Mouse (Mus musculus) heart, embryonic 12.5 days (tissue): Measurements from ENCODE around the gene Gipc2. TPM values are rescaled to one million over a fixed set of nuclear protein-coding genes. Genes with fewer than 3 reads are reported as not detected.

ENCODE experiments used
- ATAC-seq: fragments of 200-750 bp; cut with Nextera tagmentation; 2 replicates; pipeline ENCODE4 v1.8.0; 2017; ENCODE audit warnings: moderate TSS enrichment, moderate library complexity; ENCODE audit not compliant: insufficient number of reproducible peaks, low FRiP score
- H3K27ac ChIP-seq: fragments of 300-500 bp; sonication (generic); 2 replicates; pipeline ENCODE4 v1.5.1; 2016; ENCODE audit warnings: mild to moderate bottlenecking, moderate library complexity; ENCODE audit not compliant: poor library complexity, severe bottlenecking
- H3K27me3 ChIP-seq: fragments of 300-500 bp; sonication (generic); replicated peaks from 2 replicates; pipeline ENCODE4 v1.6.1; 2016; ENCODE audit warnings: mild to moderate bottlenecking, moderate library complexity
- H3K36me3 ChIP-seq: fragments of 300-500 bp; sonication (generic); 2 replicates; pipeline ENCODE4 v1.6.1; 2016; ENCODE audit warnings: mild to moderate bottlenecking, moderate library complexity
- H3K4me1 ChIP-seq: fragments of 300-500 bp; sonication (generic); replicated peaks from 2 replicates; pipeline ENCODE4 v1.6.1; 2016; ENCODE audit warnings: mild to moderate bottlenecking
- H3K4me2 ChIP-seq: fragments of 300-500 bp; sonication (generic); 2 replicates; pipeline ENCODE4 v1.6.1; 2016; ENCODE audit warnings: mild to moderate bottlenecking, moderate library complexity
- H3K4me3 ChIP-seq: fragments of 300-500 bp; sonication (generic); 2 replicates; pipeline ENCODE4 v1.5.1; 2016; ENCODE audit warnings: mild to moderate bottlenecking
- H3K9ac ChIP-seq: fragments of 300-500 bp; sonication (generic); 2 replicates; pipeline ENCODE4 v1.6.1; 2016; ENCODE audit warnings: mild to moderate bottlenecking, moderate library complexity
- H3K9me3 ChIP-seq: fragments of 300-500 bp; sonication (generic); replicated peaks from 2 replicates; pipeline ENCODE4 v1.6.1; 2016; ENCODE audit warnings: mild to moderate bottlenecking, moderate library complexity
- WGBS: fragments of 180-500 bp; shearing (Covaris S2); methylation state at CpG from one replicate; pipeline ENCODE4 v1.1.7; 2016; 5-methylcytosine and 5-hydroxymethylcytosine counted together
- polyA plus RNA-seq: library from polyadenylated mRNA; unstranded; fragments of >200 nt; fragmentation: Nextera tagmentation; extraction: Ambion mirVana; gene quantifications from 2 replicates; pipeline ENCODE4 v1.2.1, GENCODE M21; 2016

Gipc2 gene
- polyA plus RNA-seq, 1 experiment from 2014 or later: 4.5 TPM

DNA sequence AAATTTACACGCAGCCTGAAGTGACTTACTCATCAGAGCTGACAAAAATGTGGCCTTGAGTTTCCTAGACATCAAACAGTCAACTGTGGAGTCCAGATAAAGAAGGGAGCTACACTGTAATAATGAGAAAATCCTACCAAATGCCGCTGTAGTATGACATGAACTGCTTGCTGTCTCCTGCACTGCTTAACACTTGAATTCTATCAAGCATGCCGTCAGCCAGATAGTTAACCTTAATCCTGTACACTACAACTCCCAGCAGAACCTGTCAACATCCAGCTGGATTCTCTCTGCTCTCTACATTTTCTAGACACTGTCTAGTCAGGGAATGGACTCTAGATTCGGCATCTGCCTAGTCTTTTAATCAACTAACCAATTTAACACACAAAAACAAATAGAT is 23.3 kb upstream of the Gipc2 start:
- peaks cover 32% of the 10 kb centered on the region for H3K4me1 ChIP-seq
- H3K27ac ChIP-seq: peak overlapping the region; percentile 74
- 0 out of 2 replicates have a peak overlapping the region, but pooled peaks have one; percentile 43 for H3K9ac ChIP-seq
- H3K36me3 ChIP-seq: peaks cover 9% of the 10 kb centered on the region
- peak overlapping the region; percentile 14 for H3K4me3 ChIP-seq
- no peaks in the 10 kb centered on the region for H3K9me3 ChIP-seq
- no peaks in the 10 kb centered on the region for H3K27me3 ChIP-seq
- WGBS: 13% methylated on average over 4 of the region's 4 CpGs
- no peak for ATAC-seq
- peak overlapping the region; percentile 53 for H3K4me2 ChIP-seq

GRCm38 (mm10) chr3:152186106-152186505 is 20.1 kb upstream of the Gipc2 start:
- 0 out of 2 replicates have a peak overlapping the region, but pooled peaks have one; percentile 24 for H3K4me2 ChIP-seq
- H3K9ac ChIP-seq: no peak overlapping the region
- H3K36me3 ChIP-seq: peaks cover 28% of the 10 kb centered on the region
- H3K27me3 ChIP-seq: no peaks in the 10 kb centered on the region
- H3K4me1 ChIP-seq: peaks cover 31% of the 10 kb centered on the region
- no peaks in the 10 kb centered on the region for H3K9me3 ChIP-seq
- H3K4me3 ChIP-seq: no peak overlapping the region
- ATAC-seq: 0 out of 2 replicates have a peak, but pooled peaks have one; percentile 59
- WGBS: 35% methylated on average over 6 of the region's 6 CpGs
- peak overlapping the region; percentile 41 for H3K27ac ChIP-seq

- H3K9ac ChIP-seq: no peak overlapping the region
- ATAC-seq: no peak
Measured at GRCm38 (mm10) chr3:152183522-152183921, 17.5 kb upstream of the Gipc2 start.

DNA sequence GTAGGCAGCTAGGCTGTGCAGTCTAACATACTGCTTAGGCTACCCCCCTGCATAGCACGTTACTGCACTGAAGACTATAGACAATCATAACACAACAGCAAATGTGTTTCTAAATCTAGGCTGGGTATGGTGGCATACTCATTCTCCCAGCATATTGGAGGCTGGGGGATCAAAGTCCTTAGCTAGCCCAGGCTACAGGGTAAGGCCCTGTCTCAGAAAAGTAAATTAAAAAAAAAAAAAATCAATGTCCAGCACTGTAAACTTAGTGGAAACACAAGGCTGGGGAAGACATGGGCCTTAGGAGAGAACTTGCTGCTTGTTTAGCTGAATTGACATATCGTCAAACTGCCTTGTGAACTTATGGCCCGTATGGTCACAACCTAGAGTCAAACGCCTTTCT is 14.6 kb upstream of the Gipc2 start:
- Histone ChIP-seq H3K9me3 (no peaks in the 10 kb centered on the region), H3K27me3 (no peaks in the 10 kb centered on the region), H3K4me2 (no peak overlapping the region), H3K4me3 (no peak overlapping the region), H3K36me3 (peaks cover 38% of the 10 kb centered on the region), H3K9ac (no peak overlapping the region), H3K4me1 (peaks cover 3% of the 10 kb centered on the region), H3K27ac (no peak overlapping the region)
- ATAC-seq: no peak
- 85% methylated on average over 4 of the region's 4 CpGs for WGBS

More at GRCm38 (mm10) chr3:152183522-152183921, 17.5 kb upstream of the Gipc2 start:
- peaks cover 18% of the 10 kb centered on the region for H3K4me1 ChIP-seq
- H3K9me3 ChIP-seq: no peaks in the 10 kb centered on the region
- H3K27me3 ChIP-seq: no peaks in the 10 kb centered on the region
- H3K4me3 ChIP-seq: no peak overlapping the region
- H3K36me3 ChIP-seq: peaks cover 38% of the 10 kb centered on the region
- no peak overlapping the region for H3K27ac ChIP-seq
- H3K4me2 ChIP-seq: no peak overlapping the region
- 92% methylated on average over 9 of the region's 9 CpGs for WGBS

DNA sequence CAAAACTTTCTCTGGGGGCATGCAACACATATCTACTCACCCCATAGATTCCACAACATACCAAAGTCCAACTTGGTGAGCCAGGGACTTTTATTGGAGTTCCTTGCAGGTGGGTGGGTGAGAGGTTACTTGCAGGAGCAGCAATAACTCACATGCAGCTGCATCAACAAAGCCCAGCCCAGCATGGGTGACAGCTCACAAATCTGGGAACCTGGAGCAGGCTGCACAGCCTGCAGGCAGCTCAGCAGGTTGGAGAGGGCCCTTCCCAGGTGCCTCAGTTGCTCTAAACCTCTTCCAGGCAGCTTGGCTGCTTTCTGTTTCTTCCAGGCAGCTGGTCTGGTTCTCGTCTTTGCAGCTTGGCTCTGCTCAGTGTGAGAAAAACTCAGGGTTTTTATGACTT is 13.3 kb upstream of the Gipc2 start:
- Histone ChIP-seq H3K4me1 (peaks cover 3% of the 10 kb centered on the region; the same call in 1 of the 2 replicates), H3K27me3 (no peaks in the 10 kb centered on the region), H3K9ac (no peak overlapping the region), H3K4me3 (no peak overlapping the region), H3K4me2 (no peak overlapping the region), H3K9me3 (no peaks in the 10 kb centered on the region), H3K27ac (no peak overlapping the region), H3K36me3 (peaks cover 28% of the 10 kb centered on the region)
- 38% methylated on average over 1 of the region's 1 CpGs for WGBS
- no peak for ATAC-seq

GRCm38 (mm10) chr3:152178816-152179215 is 12.8 kb upstream of the Gipc2 start:
- 85% methylated on average over 4 of the region's 4 CpGs for WGBS
- no peaks in the 10 kb centered on the region for H3K9me3 ChIP-seq
- H3K4me2 ChIP-seq: no peak overlapping the region
- no peak for ATAC-seq
- H3K27ac ChIP-seq: no peak overlapping the region
- H3K9ac ChIP-seq: no peak overlapping the region
- peaks cover 3% of the 10 kb centered on the region; the same call in 1 of the 2 replicates for H3K4me1 ChIP-seq
- peaks cover 28% of the 10 kb centered on the region for H3K36me3 ChIP-seq
- no peak overlapping the region for H3K4me3 ChIP-seq
- H3K27me3 ChIP-seq: no peaks in the 10 kb centered on the region

DNA sequence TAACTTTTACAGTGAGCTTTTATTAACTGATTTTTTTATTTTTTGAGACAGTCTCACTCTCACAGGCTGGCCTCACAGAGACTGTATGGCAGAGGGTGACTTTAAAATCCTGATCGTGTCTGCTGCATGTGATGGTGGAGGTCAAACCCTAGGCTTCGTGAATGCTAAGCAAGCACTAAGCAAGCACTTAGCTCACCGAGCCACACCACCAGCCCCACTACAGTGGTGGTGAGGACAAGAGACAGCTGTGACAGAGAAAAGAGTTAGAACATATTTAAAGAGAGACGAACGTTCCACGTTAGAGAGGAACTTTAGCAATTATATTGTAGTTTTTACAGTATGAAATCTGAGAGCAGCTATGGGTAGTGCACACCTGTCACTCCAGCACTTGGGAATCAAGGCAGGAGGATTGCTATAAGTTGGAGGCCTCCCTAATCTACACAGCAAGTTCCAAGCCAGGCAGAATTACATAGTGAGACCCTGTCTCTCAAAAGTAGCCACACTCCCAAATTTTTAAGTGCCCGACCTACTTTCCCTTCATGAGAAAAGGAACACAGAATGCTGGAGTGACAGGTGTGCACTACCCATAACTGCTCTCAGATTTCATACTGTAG is 6.4 kb upstream of the Gipc2 start:
- Histone ChIP-seq H3K27ac (no peak overlapping the region), H3K4me1 (peaks cover 22% of the 10 kb centered on the region), H3K27me3 (no peaks in the 10 kb centered on the region), H3K36me3 (no peaks in the 10 kb centered on the region), H3K9me3 (no peaks in the 10 kb centered on the region), H3K9ac (no peak overlapping the region), H3K4me2 (no peak overlapping the region), H3K4me3 (no peak overlapping the region)
- no peak for ATAC-seq
- WGBS: 67% methylated on average over 7 of the region's 7 CpGs

DNA sequence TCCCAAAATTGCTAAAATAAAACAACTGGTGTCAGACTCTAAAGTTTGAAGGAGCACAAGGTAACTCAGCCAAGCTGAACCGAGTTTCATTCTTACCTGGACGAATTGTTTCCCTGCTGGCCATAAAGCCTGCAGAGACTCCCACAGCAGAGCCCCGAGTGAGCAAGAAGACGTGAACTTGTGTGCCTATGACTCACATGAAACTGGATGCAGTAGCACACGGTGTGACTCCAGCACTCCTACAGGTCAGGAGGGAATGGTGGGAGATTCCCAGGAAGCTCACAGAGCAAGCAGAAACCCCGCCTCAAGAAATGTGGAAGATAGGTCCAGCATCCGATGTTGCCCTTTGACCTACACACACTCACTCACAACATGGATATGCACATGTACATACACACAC is 5.8 kb upstream of the Gipc2 start:
- Histone ChIP-seq H3K9ac (no peak overlapping the region), H3K4me2 (no peak overlapping the region), H3K27ac (no peak overlapping the region), H3K4me1 (peaks cover 27% of the 10 kb centered on the region), H3K4me3 (no peak overlapping the region), H3K36me3 (no peaks in the 10 kb centered on the region), H3K27me3 (no peaks in the 10 kb centered on the region), H3K9me3 (no peaks in the 10 kb centered on the region)
- 53% methylated on average over 7 of the region's 7 CpGs for WGBS
- no peak for ATAC-seq

GRCm38 (mm10) chr3:152171236-152171635 is 5.2 kb upstream of the Gipc2 start:
- WGBS: 36% methylated on average over 2 of the region's 2 CpGs
- H3K4me1 ChIP-seq: peaks cover 34% of the 10 kb centered on the region
- H3K4me2 ChIP-seq: no peak overlapping the region
- no peaks in the 10 kb centered on the region for H3K9me3 ChIP-seq
- H3K9ac ChIP-seq: no peak overlapping the region
- peak; percentile 51 for ATAC-seq
- no peaks in the 10 kb centered on the region for H3K27me3 ChIP-seq
- H3K36me3 ChIP-seq: no peaks in the 10 kb centered on the region
- peak overlapping the region; percentile 39; the same call in 1 of the 2 replicates for H3K27ac ChIP-seq
- H3K4me3 ChIP-seq: no peak overlapping the region

DNA sequence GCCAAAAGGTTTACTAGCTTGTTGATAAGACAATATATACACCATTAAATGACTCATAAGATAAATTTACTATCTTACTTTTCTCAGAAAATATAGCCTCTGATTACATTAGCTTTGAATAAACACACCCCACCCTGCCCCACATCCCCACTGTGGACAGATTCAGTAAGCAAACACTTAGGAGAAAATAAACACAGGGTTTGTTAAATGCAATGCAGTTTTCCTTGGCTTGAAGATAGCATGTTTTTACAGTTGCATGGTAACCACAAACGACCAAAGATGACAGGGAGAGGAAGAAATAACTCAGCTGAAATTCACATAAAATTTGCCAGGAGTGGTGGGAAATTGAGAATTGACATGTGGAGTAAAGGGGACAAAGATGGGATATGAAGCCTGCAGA is 4.4 kb upstream of the Gipc2 start:
- Histone ChIP-seq H3K27me3 (no peaks in the 10 kb centered on the region), H3K9me3 (no peaks in the 10 kb centered on the region), H3K27ac (no peak overlapping the region), H3K4me2 (no peak overlapping the region), H3K9ac (no peak overlapping the region), H3K4me1 (peaks cover 40% of the 10 kb centered on the region), H3K36me3 (no peaks in the 10 kb centered on the region), H3K4me3 (no peak overlapping the region)
- 31% methylated on average over 1 of the region's 1 CpGs for WGBS
- no peak for ATAC-seq

DNA sequence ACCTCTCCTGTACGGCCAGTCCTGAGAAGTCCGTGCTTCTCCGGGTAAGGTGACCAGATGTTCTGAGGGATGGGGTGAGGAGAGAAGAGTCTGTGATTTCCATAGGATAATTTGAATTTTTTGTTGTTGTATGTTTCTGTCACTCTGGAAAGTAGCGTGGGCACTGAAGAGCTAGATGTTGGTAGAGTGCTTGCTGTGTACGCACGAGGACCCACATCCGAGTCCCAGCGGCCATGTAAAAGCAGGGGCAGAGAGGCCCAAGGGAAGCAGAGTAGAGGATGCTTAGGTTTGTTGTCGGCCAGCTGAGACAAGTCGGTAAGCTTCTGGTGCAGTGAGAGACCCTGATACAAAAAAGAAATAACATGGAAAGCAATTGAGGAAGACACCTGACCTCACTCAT is 2.0 kb upstream of the Gipc2 start:
- Histone ChIP-seq H3K9ac (no peak overlapping the region), H3K4me1 (peaks cover 47% of the 10 kb centered on the region), H3K9me3 (no peaks in the 10 kb centered on the region), H3K27ac (no peak overlapping the region), H3K4me3 (no peak overlapping the region), H3K27me3 (no peaks in the 10 kb centered on the region), H3K36me3 (no peaks in the 10 kb centered on the region), H3K4me2 (no peak overlapping the region)
- ATAC-seq: no peak
- WGBS: 90% methylated on average over 10 of the region's 10 CpGs
